Mouse (Mus musculus): ENCODE results near the gene Arid1b.

GRCm38 (mm10) chr17:5344426-5344825 is 350.3 kb downstream of the Arid1b start:
- TF ChIP-seq CTCF (IDR thresholded peaks at IDR 0.05; ENCODE audit: control insufficient read depth, insufficient read depth, insufficient read length), result no peak
- TF ChIP-seq MAX (IDR thresholded peaks at IDR 0.05), result no peak
- TF ChIP-seq CEBPB (IDR thresholded peaks at IDR 0.05; ENCODE audit: low read depth), result no peak
- no peak for TF ChIP-seq MYOG (IDR thresholded peaks at IDR 0.05; ENCODE audit: control insufficient read depth, extremely low read depth, insufficient read length)
